Mouse (Mus musculus) neural tube, embryonic 11.5 days (tissue): Measurements from ENCODE around the gene Aldoc. TPM values are rescaled to one million over a fixed set of nuclear protein-coding genes. Genes with fewer than 3 reads are reported as not detected.

Experiments
- ATAC-seq: fragments of 200-750 bp; cut with Nextera tagmentation; 2 replicates; pipeline ENCODE4 v1.8.0; 2017; ENCODE audit warnings: moderate number of reproducible peaks, mild to moderate bottlenecking, moderate TSS enrichment, moderate library complexity; ENCODE audit not compliant: insufficient read depth, low FRiP score, low TSS enrichment
- DNase-seq: peaks from one replicate; pipeline ENCODE4 v3.0.0-alpha.2; 2015; ENCODE audit warnings: low spot score
- H3K27ac ChIP-seq: fragments of 300-500 bp; sonication (generic); 2 replicates; pipeline ENCODE4 v1.5.1; 2014; ENCODE audit warnings: low read depth, mild to moderate bottlenecking, low read length
- H3K27me3 ChIP-seq: fragments of 300-500 bp; sonication (generic); 2 replicates; pipeline ENCODE4 v1.6.1; 2014; ENCODE audit warnings: mild to moderate bottlenecking, low read length, mixed read lengths; ENCODE audit not compliant: control insufficient read depth, insufficient read depth
- H3K36me3 ChIP-seq: fragments of 300-500 bp; sonication (generic); 2 replicates; pipeline ENCODE4 v1.6.1; 2014; ENCODE audit warnings: mild to moderate bottlenecking, low read length, moderate library complexity, mixed read lengths; ENCODE audit not compliant: control insufficient read depth, insufficient read depth
- H3K4me1 ChIP-seq: fragments of 300-500 bp; sonication (generic); 2 replicates; pipeline ENCODE4 v1.6.1; 2014; ENCODE audit warnings: low read length, mixed read lengths; ENCODE audit not compliant: control insufficient read depth, insufficient read depth
- H3K4me2 ChIP-seq: fragments of 300-500 bp; sonication (generic); 2 replicates; pipeline ENCODE4 v1.6.1; 2014; ENCODE audit warnings: low read depth, mild to moderate bottlenecking, moderate library complexity
- H3K4me3 ChIP-seq: fragments of 300-500 bp; sonication (generic); 2 replicates; pipeline ENCODE4 v1.5.1; 2014; ENCODE audit warnings: low read depth, low read length
- H3K9ac ChIP-seq: fragments of 300-500 bp; sonication (generic); 2 replicates; pipeline ENCODE4 v1.6.1; 2014; ENCODE audit warnings: mild to moderate bottlenecking, low read length
- H3K9me3 ChIP-seq: fragments of 300-500 bp; sonication (generic); 2 replicates; pipeline ENCODE4 v1.6.1; 2016; ENCODE audit warnings: low read length; ENCODE audit not compliant: control insufficient read depth
- WGBS: fragments of 180-500 bp; shearing (Covaris S2); extraction: QIAGEN DNeasy Blood & Tissue Kit; methylation state at CpG from one replicate; pipeline ENCODE4 v1.1.7; 2014; 5-methylcytosine and 5-hydroxymethylcytosine counted together
- polyA plus RNA-seq: library from polyadenylated mRNA; unstranded; fragments of >200 nt; fragmentation: Nextera tagmentation; extraction: Ambion mirVana; gene quantifications from 2 replicates; pipeline ENCODE4 v1.2.1, GENCODE M21; 2014

Gene Aldoc
- polyA plus RNA-seq, 1 experiment from 2014 or later = 3.0 TPM

GRCm38 (mm10) chr11:78301357-78302084, 21.2 kb upstream of the Aldoc start, which contains the start of gene Spag5:
Spag5 (plus strand) TSS chr11:78301529.
- peak within 1 kb of the TSS; percentile 81 for H3K4me3 ChIP-seq
- H3K9ac ChIP-seq = peak within 1 kb of the TSS; percentile 77
- H3K9me3 ChIP-seq = no peaks in the 10 kb centered on the region
- peaks cover 5% of the 10 kb centered on the region; the same call in 1 of the 2 replicates for H3K36me3 ChIP-seq
- WGBS = under 1% methylated on average over 49 of the region's 49 CpGs
- H3K4me1 ChIP-seq = no peaks in the 10 kb centered on the region
- peak within 1 kb of the TSS; percentile 75 for H3K4me2 ChIP-seq
- H3K27ac ChIP-seq = 0 out of 2 replicates have a peak within 1 kb of the TSS, but pooled peaks have one; percentile 39
- H3K27me3 ChIP-seq = no peaks in the 10 kb centered on the region
- ATAC-seq = peak; percentile 95
- peak; percentile 93 for DNase-seq

GRCm38 (mm10) chr11:78305272-78305671, 17.5 kb upstream of the Aldoc start:
- DNase-seq (no peak), ATAC-seq (no peak)
- Histone ChIP-seq H3K4me3 (no peak overlapping the region), H3K27me3 (no peaks in the 10 kb centered on the region), H3K36me3 (peaks cover 9% of the 10 kb centered on the region), H3K4me1 (no peaks in the 10 kb centered on the region), H3K9ac (no peak overlapping the region), H3K27ac (no peak overlapping the region), H3K4me2 (no peak overlapping the region), H3K9me3 (no peaks in the 10 kb centered on the region)
- 95% methylated on average over 4 of the region's 4 CpGs for WGBS

GRCm38 (mm10) chr11:78310861-78311511, 11.8 kb upstream of the Aldoc start:
- Histone ChIP-seq H3K4me1 (no peaks in the 10 kb centered on the region), H3K36me3 (peaks cover 30% of the 10 kb centered on the region), H3K27ac (no peak overlapping the region), H3K4me3 (no peak overlapping the region), H3K9ac (no peak overlapping the region), H3K4me2 (no peak overlapping the region), H3K27me3 (no peaks in the 10 kb centered on the region), H3K9me3 (no peaks in the 10 kb centered on the region)
- no peak for DNase-seq
- 84% methylated on average over 8 of the region's 8 CpGs for WGBS
- no peak for ATAC-seq

GRCm38 (mm10) chr11:78313662-78314061, 9.1 kb upstream of the Aldoc start:
- Histone ChIP-seq H3K27ac (no peak overlapping the region), H3K27me3 (no peaks in the 10 kb centered on the region), H3K4me2 (no peak overlapping the region), H3K4me1 (no peaks in the 10 kb centered on the region), H3K9me3 (no peaks in the 10 kb centered on the region), H3K4me3 (no peak overlapping the region), H3K9ac (no peak overlapping the region), H3K36me3 (peaks cover 37% of the 10 kb centered on the region)
- WGBS = 100% methylated on average over 2 of the region's 2 CpGs
- ATAC-seq = no peak
- no peak for DNase-seq

GRCm38 (mm10) chr11:78318411-78318810, 4.4 kb upstream of the Aldoc start:
- WGBS = 89% methylated on average over 2 of the region's 2 CpGs
- peaks cover 39% of the 10 kb centered on the region for H3K36me3 ChIP-seq

GRCm38 (mm10) chr11:78322076-78322831, 514 bp upstream of the Aldoc start:
- 0 out of 2 replicates have a peak overlapping the region, but pooled peaks have one; percentile 9 for H3K4me2 ChIP-seq
- ATAC-seq = no peak
- no peak for DNase-seq
- H3K27me3 ChIP-seq = no peaks in the 10 kb centered on the region
- H3K9me3 ChIP-seq = no peaks in the 10 kb centered on the region
- WGBS = 79% methylated on average over 2 of the region's 2 CpGs
- peak overlapping the region; percentile 4; the same call in 1 of the 2 replicates for H3K27ac ChIP-seq
- no peak overlapping the region for H3K4me3 ChIP-seq
- no peak overlapping the region for H3K9ac ChIP-seq
- H3K36me3 ChIP-seq = peaks cover 19% of the 10 kb centered on the region
- H3K4me1 ChIP-seq = peaks cover 5% of the 10 kb centered on the region; the same call in 1 of the 2 replicates

More at GRCm38 (mm10) chr11:78318411-78318810, 4.4 kb upstream of the Aldoc start:
- Histone ChIP-seq H3K4me2 (no peak overlapping the region), H3K27ac (no peak overlapping the region), H3K4me1 (peaks cover 5% of the 10 kb centered on the region; the same call in 1 of the 2 replicates), H3K4me3 (no peak overlapping the region), H3K9me3 (no peaks in the 10 kb centered on the region), H3K9ac (no peak overlapping the region), H3K27me3 (no peaks in the 10 kb centered on the region)
- ATAC-seq (no peak), DNase-seq (no peak)

- peaks cover 10% of the 10 kb centered on the region; the same call in 1 of the 2 replicates for H3K4me1 ChIP-seq
- H3K4me3 ChIP-seq = no peak overlapping the region
- no peaks in the 10 kb centered on the region for H3K9me3 ChIP-seq
- no peaks in the 10 kb centered on the region for H3K27me3 ChIP-seq
- DNase-seq (no peak), ATAC-seq (no peak)
- 81% methylated on average over 15 of the region's 15 CpGs for WGBS
- no peak overlapping the region for H3K9ac ChIP-seq
- no peak overlapping the region for H3K27ac ChIP-seq
- H3K4me2 ChIP-seq = no peak overlapping the region
- H3K36me3 ChIP-seq = peaks cover 11% of the 10 kb centered on the region
These were observed 1.4 kb downstream of the Aldoc start for GRCm38 (mm10) chr11:78324000-78324785.

- no peak overlapping the region for H3K4me3 ChIP-seq
- peaks cover 11% of the 10 kb centered on the region; the same call in 1 of the 2 replicates for H3K4me1 ChIP-seq
- H3K9me3 ChIP-seq = no peaks in the 10 kb centered on the region
- ATAC-seq (no peak), DNase-seq (no peak)
- WGBS = 91% methylated on average over 12 of the region's 12 CpGs
- no peaks in the 10 kb centered on the region for H3K27me3 ChIP-seq
- H3K4me2 ChIP-seq = no peak overlapping the region
- H3K27ac ChIP-seq = no peak overlapping the region
- H3K36me3 ChIP-seq = peaks cover 7% of the 10 kb centered on the region
- H3K9ac ChIP-seq = no peak overlapping the region
These were observed 2.2 kb downstream of the Aldoc start for GRCm38 (mm10) chr11:78324965-78325364.
